Mouse (Mus musculus) midbrain, embryonic 14.5 days (tissue): ENCODE results near the gene Itgb3bp. TPM values are rescaled to one million over a fixed set of nuclear protein-coding genes. Genes with fewer than 3 reads are reported as not detected.

ENCODE experiments used
- ATAC-seq: fragments of 200-750 bp; cut with Nextera tagmentation; 2 replicates; pipeline ENCODE4 v1.8.0; 2017; ENCODE audit warnings: moderate number of reproducible peaks, moderate library complexity; ENCODE audit not compliant: low FRiP score, low TSS enrichment
- DNase-seq: peaks from one replicate; pipeline ENCODE4 v3.0.0-alpha.2; 2015
- H3K27ac ChIP-seq: fragments of 300-500 bp; sonication (generic); replicated peaks from 2 replicates; pipeline ENCODE4 v1.5.1; 2014; ENCODE audit warnings: mild to moderate bottlenecking, low read depth, low read length, moderate library complexity
- H3K27me3 ChIP-seq: fragments of 300-500 bp; sonication (generic); 2 replicates; pipeline ENCODE4 v1.6.1; 2014; ENCODE audit warnings: low read length, control low read depth, mixed read lengths; ENCODE audit not compliant: control insufficient read depth, insufficient read depth
- H3K36me3 ChIP-seq: fragments of 300-500 bp; sonication (generic); 2 replicates; pipeline ENCODE4 v1.6.1; 2014; ENCODE audit warnings: low read length, control low read depth; ENCODE audit not compliant: control insufficient read depth, insufficient read depth
- H3K4me1 ChIP-seq: fragments of 300-500 bp; sonication (generic); 2 replicates; pipeline ENCODE4 v1.6.1; 2014; ENCODE audit warnings: mild to moderate bottlenecking, antibody characterized with exemption, low read length, control low read depth; ENCODE audit not compliant: control insufficient read depth, insufficient read depth
- H3K4me2 ChIP-seq: fragments of 300-500 bp; sonication (generic); 2 replicates; pipeline ENCODE4 v1.6.1; 2014; ENCODE audit warnings: mild to moderate bottlenecking, low read length, moderate library complexity
- H3K4me3 ChIP-seq: fragments of 300-500 bp; sonication (generic); replicated peaks from 2 replicates; pipeline ENCODE4 v1.5.1; 2014; ENCODE audit warnings: low read depth, low read length
- H3K9ac ChIP-seq: fragments of 300-500 bp; sonication (generic); replicated peaks from 2 replicates; pipeline ENCODE4 v1.6.1; 2014; ENCODE audit warnings: mild to moderate bottlenecking, low read length, moderate library complexity
- H3K9me3 ChIP-seq: fragments of 300-500 bp; sonication (generic); 2 replicates; pipeline ENCODE4 v1.6.1; 2016; ENCODE audit warnings: low read length, control low read depth, mixed read lengths; ENCODE audit not compliant: control insufficient read depth
- WGBS: fragments of 180-500 bp; shearing (Covaris S2); extraction: QIAGEN DNeasy Blood & Tissue Kit; methylation state at CpG from one replicate; pipeline ENCODE4 v1.1.7; 2014; 5-methylcytosine and 5-hydroxymethylcytosine counted together
- polyA plus RNA-seq: library from polyadenylated mRNA; unstranded; fragments of >200 nt; fragmentation: Nextera tagmentation; extraction: Ambion mirVana; gene quantifications from 2 replicates; pipeline ENCODE4 v1.2.1, GENCODE M21; 2014

Itgb3bp gene
- polyA plus RNA-seq, 1 experiment from 2014 or later, result 19.0 TPM

- DNase-seq (peak; percentile 23), ATAC-seq (no peak)
- no peaks in the 10 kb centered on the region for H3K9me3 ChIP-seq
- no peak overlapping the region for H3K27ac ChIP-seq
- H3K36me3 ChIP-seq, result no peaks in the 10 kb centered on the region
- H3K27me3 ChIP-seq, result no peaks in the 10 kb centered on the region
- H3K9ac ChIP-seq, result no peak overlapping the region
- H3K4me2 ChIP-seq, result no peak overlapping the region
- WGBS, result 78% methylated on average over 10 of the region's 10 CpGs
- no peak overlapping the region for H3K4me3 ChIP-seq
- H3K4me1 ChIP-seq, result no peaks in the 10 kb centered on the region
Measured at GRCm38 (mm10) chr4:99941655-99942414, 12.2 kb upstream of the Itgb3bp start.

GRCm38 (mm10) chr4:99939711-99940505 lies 10.3 kb upstream of the Itgb3bp start:
- Histone ChIP-seq H3K36me3 (no peaks in the 10 kb centered on the region), H3K4me2 (no peak overlapping the region), H3K4me3 (no peak overlapping the region), H3K4me1 (no peaks in the 10 kb centered on the region), H3K9me3 (no peaks in the 10 kb centered on the region), H3K27ac (no peak overlapping the region), H3K9ac (no peak overlapping the region), H3K27me3 (no peaks in the 10 kb centered on the region)
- 46% methylated on average over 16 of the region's 16 CpGs for WGBS
- peak; percentile 65 for DNase-seq
- no peak for ATAC-seq

- Histone ChIP-seq H3K9me3 (no peaks in the 10 kb centered on the region), H3K4me1 (0 out of 2 replicates have a peak, but pooled peaks cover under 1% of the 10 kb centered on the region), H3K36me3 (no peaks in the 10 kb centered on the region), H3K9ac (no peak overlapping the region), H3K27me3 (no peaks in the 10 kb centered on the region), H3K4me3 (no peak overlapping the region), H3K27ac (no peak overlapping the region), H3K4me2 (no peak overlapping the region)
- 96% methylated on average over 5 of the region's 5 CpGs for WGBS
- DNase-seq, result no peak
- ATAC-seq, result no peak
Measured at GRCm38 (mm10) chr4:99936278-99936677, 6.7 kb upstream of the Itgb3bp start.

- DNase-seq (no peak), ATAC-seq (no peak)
- H3K27me3 ChIP-seq, result no peaks in the 10 kb centered on the region
- no peak overlapping the region for H3K27ac ChIP-seq
- no peak overlapping the region for H3K4me2 ChIP-seq
- H3K9ac ChIP-seq, result no peak overlapping the region
- H3K9me3 ChIP-seq, result no peaks in the 10 kb centered on the region
- H3K4me3 ChIP-seq, result no peak overlapping the region
- H3K4me1 ChIP-seq, result peaks cover 8% of the 10 kb centered on the region; the same call in 1 of the 2 replicates
- H3K36me3 ChIP-seq, result no peaks in the 10 kb centered on the region
- WGBS, result 98% methylated on average over 7 of the region's 7 CpGs
Measured at GRCm38 (mm10) chr4:99934859-99935258, 5.2 kb upstream of the Itgb3bp start.

GRCm38 (mm10) chr4:99931807-99932206 lies 2.2 kb upstream of the Itgb3bp start:
- DNase-seq, result no peak
- ATAC-seq, result no peak
- no peaks in the 10 kb centered on the region for H3K36me3 ChIP-seq
- WGBS, result 88% methylated on average over 4 of the region's 4 CpGs
- H3K27me3 ChIP-seq, result no peaks in the 10 kb centered on the region
- H3K4me1 ChIP-seq, result peaks cover 8% of the 10 kb centered on the region; the same call in 1 of the 2 replicates
- no peaks in the 10 kb centered on the region for H3K9me3 ChIP-seq
- H3K4me3 ChIP-seq, result no peak overlapping the region
- H3K27ac ChIP-seq, result no peak overlapping the region
- H3K9ac ChIP-seq, result no peak overlapping the region
- no peak overlapping the region for H3K4me2 ChIP-seq

GRCm38 (mm10) chr4:99931240-99931580 lies 1.6 kb upstream of the Itgb3bp start:
- Histone ChIP-seq H3K27ac (no peak overlapping the region), H3K36me3 (no peaks in the 10 kb centered on the region), H3K27me3 (no peaks in the 10 kb centered on the region), H3K4me2 (peak overlapping the region; percentile 69; the same call in 1 of the 2 replicates), H3K9me3 (no peaks in the 10 kb centered on the region), H3K4me1 (peaks cover 8% of the 10 kb centered on the region; the same call in 1 of the 2 replicates), H3K9ac (no peak overlapping the region), H3K4me3 (no peak overlapping the region)
- no peak for ATAC-seq
- 65% methylated on average over 11 of the region's 11 CpGs for WGBS
- DNase-seq, result no peak

GRCm38 (mm10) chr4:99930518-99931239 lies 1.1 kb upstream of the Itgb3bp start:
- peak overlapping the region; percentile 55 for H3K4me3 ChIP-seq
- no peak for DNase-seq
- H3K27me3 ChIP-seq, result no peaks in the 10 kb centered on the region
- no peak overlapping the region for H3K9ac ChIP-seq
- H3K36me3 ChIP-seq, result no peaks in the 10 kb centered on the region
- 46% methylated on average over 10 of the region's 10 CpGs for WGBS
- no peaks in the 10 kb centered on the region for H3K9me3 ChIP-seq
- peak overlapping the region; percentile 69 for H3K4me2 ChIP-seq
- H3K4me1 ChIP-seq, result peaks cover 8% of the 10 kb centered on the region; the same call in 1 of the 2 replicates
- no peak overlapping the region for H3K27ac ChIP-seq
- ATAC-seq, result no peak

GRCm38 (mm10) chr4:99929149-99929612 lies 432 bp downstream of the Itgb3bp start, which contains the start of gene Pgm1:
Gene Pgm1 (plus strand): TSS chr4:99929414.
- H3K9me3 ChIP-seq, result no peaks in the 10 kb centered on the region
- H3K27me3 ChIP-seq, result no peaks in the 10 kb centered on the region
- H3K4me3 ChIP-seq, result peak within 1 kb of the TSS; percentile 55
- DNase-seq (peak; percentile 81), ATAC-seq (peak; percentile 87)
- H3K4me2 ChIP-seq, result peak within 1 kb of the TSS; percentile 69
- peaks cover 8% of the 10 kb centered on the region; the same call in 1 of the 2 replicates for H3K4me1 ChIP-seq
- H3K27ac ChIP-seq, result peak within 1 kb of the TSS; percentile 89
- WGBS, result 5% methylated on average over 23 of the region's 23 CpGs
- H3K9ac ChIP-seq, result peak within 1 kb of the TSS; percentile 64
- H3K36me3 ChIP-seq, result no peaks in the 10 kb centered on the region
